Comparison of ENCODE assay signal across 18 mouse cellular contexts in the genomic region with DNA sequence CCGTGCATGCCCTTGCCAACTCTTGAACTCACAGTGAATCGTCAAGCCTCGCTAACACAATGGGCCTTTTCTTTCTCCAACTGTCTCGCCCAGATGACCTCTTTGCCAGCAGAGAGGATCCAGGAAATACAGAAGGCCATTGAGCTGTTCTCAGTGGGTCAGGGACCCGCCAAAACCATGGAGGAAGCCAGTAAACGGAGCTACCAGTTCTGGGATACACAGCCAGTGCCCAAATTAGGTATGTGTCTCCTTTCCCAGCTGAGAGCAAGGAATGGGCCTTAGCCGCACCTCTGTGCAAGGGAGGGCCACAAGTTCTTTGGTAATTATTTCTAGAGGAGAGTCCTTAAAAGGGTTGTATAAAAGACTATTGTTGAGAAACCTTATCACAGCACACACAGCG. TPM values are rescaled to one million over a fixed set of nuclear protein-coding genes. Genes with fewer than 3 reads are reported as not detected.
DNase-seq lines count a peak whose midpoint lies in the region; TF ChIP-seq lines count a peak whose summit lies in the region.
"Had no signal": no experiment of that assay in that cellular context is flagged by ENCODE, and none has a peak within 500 bp of the region (broad histone marks: within the 10 kb centered on the region; RNA-seq: fewer than 3 reads in every experiment).

No protein-coding gene starts in this region.

- DNase-seq in layer of hippocampus, adult 2 months (ENCODE audit: low spot score in 2 of 2): no peak
- no peak for DNase-seq in layer of hippocampus, adult 9-11 months
- peak; percentile 67 for DNase-seq in retina, postnatal 1 day
- no peak for DNase-seq in retina, embryonic 14.5 days (ENCODE audit: low spot score)
- DNase-seq in brain, adult 2 months (ENCODE audit: low read depth, low spot score): peak; percentile 63
- DNase-seq in kidney, adult 18-20 months: no peak
- DNase-seq: adrenal gland, postnatal 25 days; cerebellum, adult 11 months; cerebellum, adult 8-10 months; cerebellum, postnatal 14 days; gastrocnemius, postnatal 25 days had no signal

- no peak overlapping the region for H3K4me3 ChIP-seq in layer of hippocampus, adult 2 months
- H3K4me3 ChIP-seq: embryonic facial prominence, embryonic 15.5 days; erythroblast, embryonic 14.5 days; forebrain, embryonic 10.5 days; gastrocnemius, adult 2 months; heart, embryonic 12.5 days; hindbrain, embryonic 10.5 days had no signal

- TF ChIP-seq CTCF in layer of hippocampus, adult 2 months (conservative IDR thresholded peaks at IDR 0.05): no peak

- peak overlapping the region; percentile 73 for H3K27ac ChIP-seq in layer of hippocampus, adult 2 months
- H3K27ac ChIP-seq: embryonic facial prominence, embryonic 15.5 days; forebrain, embryonic 10.5 days; gastrocnemius, adult 2 months; hindbrain, embryonic 10.5 days; hindbrain, embryonic 14.5 days had no signal

RNA-seq across cellular contexts. Expression of a gene that starts 18.2 kb away (rescaled TPM):
- total RNA-seq in layer of hippocampus, adult 2 months (2021): 10 to 100 TPM; 77.1 to 80.3 TPM

RNA-seq across cellular contexts. Expression of a gene that starts 18.3 kb away (rescaled TPM):
- 100 to 1,000 TPM; 169 to 173 TPM for total RNA-seq in layer of hippocampus, adult 2 months (2021)

RNA-seq across cellular contexts. Expression of a gene that starts 55.2 kb away (rescaled TPM):
- 10 to 100 TPM in 1 of 2 experiments, 1 to 10 TPM in 1; 9.3 to 10.2 TPM for total RNA-seq in layer of hippocampus, adult 2 months (2021)

RNA-seq across cellular contexts. Expression of a gene that starts 55.2 kb away (rescaled TPM):
- total RNA-seq in layer of hippocampus, adult 2 months (2021): 10 to 100 TPM; 87.1 to 91.0 TPM

Comparison
In these comparisons a context has a peak if more than half of its experiments do, and no peak if none do; other contexts are left out.
1. DNase-seq: peak in retina, postnatal 1 day (single experiment) and brain, adult 2 months (single experiment); none in layer of hippocampus, adult 2 months (0 of 2), layer of hippocampus, adult 9-11 months (single experiment), retina, embryonic 14.5 days (single experiment) and kidney, adult 18-20 months (single experiment).